ENCODE assay signal across 19 mouse cellular contexts in genomic region chr6:61601911-61602310, GRCm38 (mm10).
DNase-seq lines count a peak whose midpoint lies in the region; ATAC-seq and TF ChIP-seq lines count a peak whose summit lies in the region.
"Had no signal": no experiment of that assay in that cellular context is flagged by ENCODE, and none has a peak within 500 bp of the region (broad histone marks: within the 10 kb centered on the region; RNA-seq: fewer than 3 reads in every experiment).

No protein-coding gene starts in this region.

- H3K27me3 ChIP-seq in midbrain, embryonic 14.5 days (ENCODE audit: control insufficient read depth, insufficient read depth, low read length): no peaks in the 10 kb centered on the region
- H3K27me3 ChIP-seq: forebrain, embryonic 13.5 days; heart, embryonic 15.5 days had no signal

- no peaks in the 10 kb centered on the region for H3K9me3 ChIP-seq in midbrain, embryonic 14.5 days (ENCODE audit: control insufficient read depth, low read length)
- H3K9me3 ChIP-seq: embryonic facial prominence, embryonic 10.5 days; forebrain, embryonic 13.5 days; heart, embryonic 15.5 days had no signal

- no peak overlapping the region for H3K4me3 ChIP-seq in midbrain, embryonic 14.5 days (replicated peaks; ENCODE audit: low read depth, low read length)
- H3K4me3 ChIP-seq: embryonic facial prominence, embryonic 10.5 days; forebrain, embryonic 13.5 days; heart, adult 2 months; heart, embryonic 15.5 days had no signal

- H3K4me1 ChIP-seq in midbrain, embryonic 14.5 days (ENCODE audit: control insufficient read depth, insufficient read depth, low read length): no peaks in the 10 kb centered on the region
- H3K4me1 ChIP-seq: embryonic facial prominence, embryonic 10.5 days; forebrain, embryonic 13.5 days; heart, embryonic 15.5 days had no signal

- H3K4me2 ChIP-seq in midbrain, embryonic 14.5 days (ENCODE audit: low read length): no peak overlapping the region
- H3K4me2 ChIP-seq: forebrain, embryonic 13.5 days; heart, embryonic 11.5 days; heart, embryonic 15.5 days; hindbrain, embryonic 14.5 days had no signal

- no peak for TF ChIP-seq POLR2A in brain, embryonic 14.5 days (IDR thresholded peaks at IDR 0.05; ENCODE audit: borderline replicate concordance, extremely low read depth, insufficient read depth, insufficient read length, poor library complexity, severe bottlenecking)

- no peak overlapping the region for H3K9ac ChIP-seq in midbrain, embryonic 14.5 days (replicated peaks; ENCODE audit: low read length)
- H3K9ac ChIP-seq: forebrain, embryonic 13.5 days; forebrain, postnatal 0 days; heart, embryonic 15.5 days; hindbrain, embryonic 14.5 days had no signal

- DNase-seq in Muller cell, postnatal 12 days (ENCODE audit: inconsistent ontology term): peak; percentile 60
- peak; percentile 41 for DNase-seq in brain, embryonic 14.5 days (ENCODE audit: low read depth)
- peak; percentile 57 for DNase-seq in midbrain, embryonic 14.5 days
- peak; percentile 6 for DNase-seq in retina, postnatal 1 day
- no peak for DNase-seq in right cerebral cortex, postnatal 10 days (ENCODE audit: low spot score in 2 of 2)
- no peak for DNase-seq in layer of hippocampus, postnatal 14 days (ENCODE audit: low spot score in 2 of 2)
- DNase-seq: adrenal gland, adult 8-10 months; cerebellum, adult 11-12 months; cerebellum, adult 9-10 months; cerebellum, postnatal 25 days; forebrain, postnatal 0 days; gastrocnemius, postnatal 14 days; heart, adult 2 months; heart, postnatal 14 days had no signal

- WGBS in midbrain, embryonic 14.5 days: 15% methylated on average over 5 of the region's 5 CpGs

- no peaks in the 10 kb centered on the region for H3K36me3 ChIP-seq in midbrain, embryonic 14.5 days (ENCODE audit: control insufficient read depth, insufficient read depth, low read length)
- H3K36me3 ChIP-seq: embryonic facial prominence, embryonic 10.5 days; heart, embryonic 15.5 days had no signal

- peak; percentile 78; the same call in 1 of the 2 replicates for ATAC-seq in midbrain, embryonic 14.5 days (ENCODE audit: low FRiP score, low TSS enrichment)
- ATAC-seq: forebrain, embryonic 13.5 days; forebrain, postnatal 0 days had no signal

- TF ChIP-seq CTCF in brain, embryonic 14.5 days (IDR thresholded peaks at IDR 0.05; ENCODE audit: borderline replicate concordance, extremely low read depth, insufficient read depth, insufficient read length): no peak

- H3K27ac ChIP-seq in midbrain, embryonic 14.5 days (replicated peaks; ENCODE audit: low read depth, low read length): no peak overlapping the region
- H3K27ac ChIP-seq: embryonic facial prominence, embryonic 10.5 days; forebrain, embryonic 13.5 days; heart, adult 2 months; heart, embryonic 15.5 days; hindbrain, embryonic 14.5 days had no signal

Comparison
In these comparisons a context has a peak if more than half of its experiments do, and no peak if none do; other contexts are left out.
1. DNase-seq: peak in Muller cell, postnatal 12 days (single experiment), brain, embryonic 14.5 days (single experiment), midbrain, embryonic 14.5 days (single experiment) and retina, postnatal 1 day (single experiment); none in right cerebral cortex, postnatal 10 days (0 of 2) and layer of hippocampus, postnatal 14 days (0 of 2).